7 mouse cellular contexts compared by ENCODE assay signal in genomic region chr6:64326936-64327335, GRCm38 (mm10).
"Had no signal": no experiment of that assay in that cellular context is flagged by ENCODE, and none has a peak within 500 bp of the region (broad histone marks: within the 10 kb centered on the region; RNA-seq: fewer than 3 reads in every experiment).

No protein-coding gene starts in this region.

- DNase-seq: lung, adult 2 months; lung, postnatal 14 days; lung, postnatal 36 days; right cerebral cortex, postnatal 14 days; thymus, adult 2 months; thymus, postnatal 25 days; thymus, postnatal 4 days had no signal
